Mouse (Mus musculus) left cerebral cortex, postnatal 14 days (tissue): ENCODE results near the gene Tomm40. TPM values are rescaled to one million over a fixed set of nuclear protein-coding genes. Genes with fewer than 3 reads are reported as not detected.

Source experiments
- DNase-seq, 2 experiments: peaks; one replicate each; pipeline ENCODE4 v3.0.0; 2021 to 2022; ENCODE audit warnings: low spot score in 2 of 2, mixed read lengths in 1 of 2
- intact Hi-C: fragments of 180-260 bp; cut with DNase I; formaldehyde crosslinking; loops from one replicate; pipeline ENCODE4 v1.15.1; 2025
- total RNA-seq, 2 experiments: library from RNA; stranded (reverse); gene quantifications; 2 replicates each; pipeline ENCODE4 v1.2.3; 2021

Gene Tomm40
- total RNA-seq, 2 experiments from 2014 or later, result 104 to 120 TPM

- DNase-seq, result no peak
- intact Hi-C loops, result no loop called here
These were observed 931 bp upstream of the Tomm40 start for GRCm38 (mm10) chr7:19716055-19716682.

- DNase-seq, result no peak
- intact Hi-C loops, result no loop called here
These were observed 402 bp downstream of the Tomm40 start for GRCm38 (mm10) chr7:19714836-19715235.

GRCm38 (mm10) chr7:19713598-19713997, 1.6 kb downstream of the Tomm40 start:
- intact Hi-C loops, result no loop called here
- no peak for DNase-seq

GRCm38 (mm10) chr7:19713196-19713595, 2.0 kb downstream of the Tomm40 start:
- intact Hi-C loops, result no loop called here
- DNase-seq, result no peak

GRCm38 (mm10) chr7:19712414-19712813, 2.8 kb downstream of the Tomm40 start:
- DNase-seq, result peak in 1 of 2 experiments; percentile 60
- intact Hi-C loops, result no loop called here

- no peak for DNase-seq
These were observed 4.6 kb downstream of the Tomm40 start for GRCm38 (mm10) chr7:19710650-19711049.

GRCm38 (mm10) chr7:19705271-19705670, 10.0 kb downstream of the Tomm40 start:
- no peak for DNase-seq

More at GRCm38 (mm10) chr7:19710650-19711049, 4.6 kb downstream of the Tomm40 start:
- intact Hi-C loops, result no loop called here

GRCm38 (mm10) chr7:19704475-19704874, 10.8 kb downstream of the Tomm40 start:
- intact Hi-C loops, result no loop called here
- DNase-seq, result no peak

More at GRCm38 (mm10) chr7:19705271-19705670, 10.0 kb downstream of the Tomm40 start:
- intact Hi-C loops, result no loop called here

- no peak for DNase-seq
- intact Hi-C loops, result no loop called here
These were observed 12.2 kb downstream of the Tomm40 start for GRCm38 (mm10) chr7:19702859-19703555.

- intact Hi-C loops, result loop anchor here (2.0 kb wide), 1 partner anchor 32 kb away; no protein-coding TSS in a partner anchor
- DNase-seq, result peak; percentile 71 to 73
These were observed 14.0 kb downstream of the Tomm40 start for GRCm38 (mm10) chr7:19701069-19701761.

GRCm38 (mm10) chr7:19700299-19701068, 14.8 kb downstream of the Tomm40 start:
- intact Hi-C loops, result loop anchor here (2.0 kb wide), 1 partner anchor 32 kb away; no protein-coding TSS in a partner anchor

GRCm38 (mm10) chr7:19699827-19700148, 15.4 kb downstream of the Tomm40 start:
- no peak for DNase-seq
- intact Hi-C loops, result loop anchor here (2.0 to 10.0 kb wide), 2 partner anchors 31 to 295 kb away; partner anchors contain the start of genes Ckm and Klc3

More at GRCm38 (mm10) chr7:19700299-19701068, 14.8 kb downstream of the Tomm40 start:
- DNase-seq, result no peak

GRCm38 (mm10) chr7:19698907-19699826, 16.1 kb downstream of the Tomm40 start, which contains the start of gene Apoe:
Apoe (minus strand) TSS chr7:19699188.
- intact Hi-C loops, result loop anchor here (10.0 kb wide), 1 partner anchor 294 kb away; the partner anchor contains the start of genes Ckm and Klc3
- DNase-seq, result peak; percentile 66 to 70

- intact Hi-C loops, result loop anchor here (10.0 kb wide), 1 partner anchor 293 kb away; the partner anchor contains the start of genes Ckm and Klc3
- no peak for DNase-seq
These were observed 17.0 kb downstream of the Tomm40 start for GRCm38 (mm10) chr7:19697949-19698906.

GRCm38 (mm10) chr7:19696336-19696873, 18.8 kb downstream of the Tomm40 start:
- intact Hi-C loops, result loop anchor here (10.0 kb wide), 1 partner anchor 292 kb away; the partner anchor contains the start of genes Ckm and Klc3

GRCm38 (mm10) chr7:19695881-19696280, 19.4 kb downstream of the Tomm40 start:
- intact Hi-C loops, result loop anchor here (10.0 kb wide), 1 partner anchor 291 kb away; the partner anchor contains the start of genes Ckm and Klc3
- DNase-seq, result no peak

More at GRCm38 (mm10) chr7:19696336-19696873, 18.8 kb downstream of the Tomm40 start:
- DNase-seq, result no peak
